Mouse (Mus musculus) CH12.LX (cell line): ENCODE data around the gene Setx. TPM values are rescaled to one million over a fixed set of nuclear protein-coding genes. Genes with fewer than 3 reads are reported as not detected.

Experiments
- DNase-seq: peaks from one replicate; pipeline ENCODE4 v3.0.0-alpha.2; 2013; ENCODE audit errors: extremely low read depth
- H3K27ac ChIP-seq: 2 replicates; pipeline ENCODE4 v1.5.1; 2012; ENCODE audit warnings: low read depth, mild to moderate bottlenecking, control low read depth, moderate library complexity; ENCODE audit not compliant: insufficient read depth
- H3K27me3 ChIP-seq: replicated peaks from 2 replicates; pipeline ENCODE3; 2012; ENCODE audit warnings: inconsistent platforms
- H3K36me3 ChIP-seq, 2 experiments: replicated peaks in 1 of 2; 2 replicates each; pipeline versions ENCODE3 to v1.6.1; 2012; ENCODE audit warnings: inconsistent platforms in 1 of 2, low read length in 1 of 2, mild to moderate bottlenecking in 1 of 2, mixed read lengths in 1 of 2, moderate library complexity in 1 of 2; ENCODE audit not compliant: control insufficient read depth in 1 of 2, insufficient read depth in 1 of 2
- H3K4me1 ChIP-seq, 2 experiments: 2 replicates each; pipeline ENCODE4 v1.6.1; 2012; ENCODE audit warnings: inconsistent platforms in 1 of 2, moderate library complexity in 1 of 2; ENCODE audit not compliant: insufficient read depth in 2 of 2, control insufficient read depth in 1 of 2
- H3K4me2 ChIP-seq: 2 replicates; pipeline ENCODE4 v1.6.1; 2012; ENCODE audit warnings: low read depth, mild to moderate bottlenecking, control low read depth; ENCODE audit not compliant: poor library complexity, insufficient read depth, severe bottlenecking
- H3K4me3 ChIP-seq, 3 experiments: fragments of 150-350 bp in 1 of 3; sonication (generic) in 1 of 3; replicated peaks in 1 of 3; 2 replicates each; pipeline versions ENCODE3 to v1.5.1; 2011 to 2012; ENCODE audit warnings: low read depth in 2 of 3, low read length in 2 of 3, mild to moderate bottlenecking in 2 of 3, moderate library complexity in 2 of 3, control low read depth in 1 of 3, improper control_type of control experiment in 1 of 3, inconsistent platforms in 1 of 3, mixed read lengths in 1 of 3; ENCODE audit not compliant: poor library complexity in 1 of 3
- H3K79me2 ChIP-seq: replicated peaks from 2 replicates; pipeline ENCODE4 v1.6.1; 2012; ENCODE audit warnings: mild to moderate bottlenecking, moderate library complexity; ENCODE audit not compliant: control insufficient read depth, poor library complexity, insufficient read depth, severe bottlenecking; ENCODE audit errors: extremely low read depth
- H3K9ac ChIP-seq: 2 replicates; pipeline ENCODE4 v1.6.1; 2012; ENCODE audit warnings: low read depth, mild to moderate bottlenecking, control low read depth, moderate library complexity; ENCODE audit not compliant: insufficient read depth
- H3K9me3 ChIP-seq: replicated peaks from 2 replicates; pipeline ENCODE3; 2012; ENCODE audit warnings: low read length, inconsistent platforms, mixed read lengths
- BHLHE40 ChIP-seq: IDR thresholded peaks from 2 replicates; pipeline ENCODE4 v1.6.1; 2011; ENCODE audit warnings: mild to moderate bottlenecking, low read depth, low read length, improper control_type of control experiment
- CHD1 ChIP-seq: IDR thresholded peaks from 2 replicates; pipeline ENCODE4 v1.6.1; 2012; ENCODE audit warnings: low read depth, low read length, improper control_type of control experiment, inconsistent platforms
- CTCF ChIP-seq, 2 experiments: IDR thresholded peaks in 1 of 2; conservative IDR thresholded peaks in 1 of 2; 2 replicates each; pipeline ENCODE4 v1.5.1; 2011 to 2012; ENCODE audit warnings: low read depth in 2 of 2, low read length in 2 of 2, improper control_type of control experiment in 1 of 2, inconsistent platforms in 1 of 2, mild to moderate bottlenecking in 1 of 2, moderate library complexity in 1 of 2
- ELF1 ChIP-seq: IDR thresholded peaks from 2 replicates; pipeline ENCODE4 v1.6.1; 2014; ENCODE audit warnings: low read depth, mild to moderate bottlenecking, inconsistent platforms, low read length, improper control_type of control experiment
- GABPA ChIP-seq: IDR thresholded peaks from 2 replicates; pipeline ENCODE4 v1.6.1; 2012; ENCODE audit warnings: low read depth, low read length, improper control_type of control experiment, inconsistent platforms; ENCODE audit not compliant: insufficient replicate concordance
- IRF4 ChIP-seq: IDR thresholded peaks from 2 replicates; pipeline ENCODE4 v1.6.1; 2014; ENCODE audit warnings: low read depth, mild to moderate bottlenecking, inconsistent platforms, low read length, improper control_type of control experiment
- KAT2A ChIP-seq: IDR thresholded peaks from 2 replicates; pipeline ENCODE4 v1.6.1; 2012; ENCODE audit warnings: low read length, improper control_type of control experiment, inconsistent platforms; ENCODE audit not compliant: insufficient replicate concordance
- MAX ChIP-seq: IDR thresholded peaks from 2 replicates; pipeline ENCODE4 v1.6.1; 2011; ENCODE audit warnings: low read length, improper control_type of control experiment
- MEF2A ChIP-seq: IDR thresholded peaks from 2 replicates; pipeline ENCODE4 v1.6.1; 2014; ENCODE audit warnings: low read depth, mild to moderate bottlenecking, inconsistent platforms, low read length, improper control_type of control experiment, borderline replicate concordance
- MYC ChIP-seq: IDR thresholded peaks from 2 replicates; pipeline ENCODE4 v1.6.1; 2011; ENCODE audit warnings: low read depth, mild to moderate bottlenecking, improper control_type of control experiment, low read length
- PAX5 ChIP-seq: IDR thresholded peaks from 2 replicates; pipeline ENCODE4 v1.6.1; 2012; ENCODE audit warnings: low read length, inconsistent platforms, mixed read lengths
- RAD21 ChIP-seq: IDR thresholded peaks from 2 replicates; pipeline ENCODE4 v1.6.1; 2011; ENCODE audit warnings: low read depth, mild to moderate bottlenecking, low read length, improper control_type of control experiment, moderate library complexity
- SIN3A ChIP-seq: IDR thresholded peaks from 2 replicates; pipeline ENCODE4 v1.6.1; 2012; ENCODE audit warnings: low read length, improper control_type of control experiment, inconsistent platforms
- USF1 ChIP-seq: IDR thresholded peaks from 2 replicates; pipeline ENCODE4 v1.6.1; 2014; ENCODE audit warnings: low read depth, mild to moderate bottlenecking, inconsistent platforms, low read length, improper control_type of control experiment
- ZC3H11A ChIP-seq: IDR thresholded peaks from 2 replicates; pipeline ENCODE4 v1.6.1; 2012; ENCODE audit warnings: low read depth, mild to moderate bottlenecking, inconsistent platforms, low read length, improper control_type of control experiment
- ZMIZ1 ChIP-seq: IDR thresholded peaks from 2 replicates; pipeline ENCODE4 v1.6.1; 2012; ENCODE audit warnings: low read depth, mild to moderate bottlenecking, inconsistent platforms, low read length, improper control_type of control experiment
- dilution Hi-C: fragments of 300-500 bp; cut with MboI; formaldehyde crosslinking; loops from 2 replicates; pipeline ENCODE4 v1.14.3; 2020; ENCODE audit warnings: low sequenced_read_pairs; ENCODE audit not compliant: extremely low pct_unique_long_range_greater_than_20kb, extremely low pct_ligation_motif_present
- in situ Hi-C: fragments of 300-500 bp; cut with MboI; formaldehyde crosslinking; loops from 3 replicates; pipeline ENCODE4 v1.14.3; 2019; ENCODE audit warnings: low sequenced_read_pairs, low pct_ligation_motif_present, low pct_unique_long_range_greater_than_20kb, mixed read lengths
- polyA plus RNA-seq: library from polyadenylated mRNA; unstranded; fragments of >175 nt; gene quantifications from 2 replicates; pipeline ENCODE4 v1.2.1, GENCODE M21; 2012; ENCODE audit warnings: low read depth; ENCODE audit not compliant: insufficient read length
- total RNA-seq, 2 experiments: library from RNA; depleted of rRNA; stranded (reverse); fragments of 300-350 nt in 1 of 2; fragments of >200 nt in 1 of 2; gene quantifications; 2 replicates each; pipeline ENCODE4 v1.2.3; 2012 to 2014

Setx gene
- total and polyA plus RNA-seq, 3 experiments, result 18.0 to 20.2 (median 20.0) TPM

GRCm38 (mm10) chr2:29183266-29183924 lies 59.4 kb downstream of the Setx start:
- TF ChIP-seq SIN3A (no peak), RAD21 (no peak), MYC (no peak), PAX5 (no peak), ELF1 (no peak), MAX (no peak), GABPA (no peak), IRF4 (no peak), ZC3H11A (no peak), BHLHE40 (no peak), CTCF (conservative IDR thresholded peaks at IDR 0.05 in 1 of 2, IDR thresholded peaks at IDR 0.05 in 1 of 2; ENCODE audit: low read depth in 2 of 2, low read length in 2 of 2) (no peak), CHD1 (no peak)
- no peak for DNase-seq
- no peak overlapping the region for H3K4me2 ChIP-seq
- no peak overlapping the region for H3K27ac ChIP-seq
- no peak overlapping the region for H3K4me3 ChIP-seq
- dilution Hi-C loops (no loop called here), in situ Hi-C loops (no loop called here)
- H3K27me3 ChIP-seq, result peaks cover 2% of the 10 kb centered on the region
- H3K79me2 ChIP-seq, result no peaks in the 10 kb centered on the region
- no peaks in the 10 kb centered on the region for H3K9me3 ChIP-seq
- H3K9ac ChIP-seq, result no peak overlapping the region
- peaks cover 0 to 8% of the 10 kb centered on the region in 2 experiments; a peak in 2 of 4 replicates for H3K4me1 ChIP-seq
- peaks cover 16 to 39% of the 10 kb centered on the region in 2 experiments for H3K36me3 ChIP-seq

- dilution Hi-C loops, result no loop called here
- TF ChIP-seq IRF4 (no peak), MEF2A (no peak), GABPA (no peak), USF1 (no peak), KAT2A (no peak), ZMIZ1 (no peak)
- TF ChIP-seq, all 38 proteins: peak for 0
- Histone ChIP-seq H3K36me3 (peaks cover 0 to 11% of the 10 kb centered on the region in 2 experiments), H3K4me3 (no peak overlapping the region), H3K4me2 (no peak overlapping the region), H3K4me1 (no peaks in the 10 kb centered on the region), H3K79me2 (no peaks in the 10 kb centered on the region), H3K9ac (no peak overlapping the region), H3K27ac (no peak overlapping the region), H3K9me3 (no peaks in the 10 kb centered on the region), H3K27me3 (peaks cover 11% of the 10 kb centered on the region)
- in situ Hi-C loops, result no loop called here
- no peak for DNase-seq
These were observed 62.2 kb downstream of the Setx start for GRCm38 (mm10) chr2:29186209-29186608.
